Mouse (Mus musculus) kidney, adult 2 months (tissue): ENCODE data around the gene Brms1.

ENCODE experiments used
- CTCF ChIP-seq: fragments of 200-500 bp; conservative IDR thresholded peaks from 2 replicates; pipeline ENCODE4 v1.5.1; 2011; ENCODE audit warnings: low read depth, mild to moderate bottlenecking, control low read depth, low read length, moderate library complexity, mixed read lengths; ENCODE audit not compliant: insufficient read depth, insufficient read length
- POLR2A ChIP-seq: fragments of 200-500 bp; IDR thresholded peaks from one replicate; pipeline ENCODE4 v1.6.1; 2011; ENCODE audit warnings: low read depth, low read length, control low read depth

DNA sequence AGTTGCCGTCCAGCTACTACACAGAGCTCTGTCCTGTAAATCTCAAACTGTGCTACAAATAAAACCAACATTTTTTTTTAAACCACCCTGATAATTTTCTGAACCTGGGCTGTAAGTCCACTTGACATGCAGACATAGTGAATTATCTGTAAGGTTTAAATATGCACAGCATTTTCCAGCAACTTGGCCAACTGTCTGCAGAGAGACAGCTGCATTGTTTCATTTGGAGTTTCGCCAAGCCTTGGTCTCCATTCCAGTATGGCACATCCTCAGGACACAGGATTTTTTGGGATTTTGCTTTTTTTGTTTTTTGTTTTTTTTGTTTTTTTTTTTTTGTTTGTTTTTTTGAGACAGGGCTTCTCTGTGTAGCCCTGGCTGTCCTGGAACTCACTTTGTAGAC lies 19.7 kb upstream of the Brms1 start:
- TF ChIP-seq POLR2A (no peak), CTCF (no peak)
